Mouse (Mus musculus) olfactory bulb, adult 2 months (tissue): ENCODE measurements around the gene Ggcx. TPM values are rescaled to one million over a fixed set of nuclear protein-coding genes. Genes with fewer than 3 reads are reported as not detected.
A peak's percentile ranks its signal among the peaks of the same experiment; 100 is the strongest.

Experiments used
- H3K27ac ChIP-seq: fragments of 200-500 bp; 2 replicates; pipeline ENCODE4 v1.5.1; 2012; ENCODE audit warnings: low read depth, low read length; ENCODE audit not compliant: insufficient read depth
- H3K4me1 ChIP-seq: fragments of 200-500 bp; 2 replicates; pipeline ENCODE4 v1.6.1; 2012; ENCODE audit warnings: low read length; ENCODE audit not compliant: control insufficient read depth, insufficient read depth
- H3K4me3 ChIP-seq: fragments of 200-500 bp; 2 replicates; pipeline ENCODE4 v1.5.1; 2012; ENCODE audit warnings: mild to moderate bottlenecking, low read depth, low read length, moderate library complexity; ENCODE audit not compliant: insufficient read depth
- CTCF ChIP-seq: fragments of 200-500 bp; IDR thresholded peaks from 2 replicates; pipeline ENCODE4 v1.5.1; 2012; ENCODE audit warnings: low read depth, mild to moderate bottlenecking, low read length, moderate library complexity; ENCODE audit not compliant: insufficient read depth
- POLR2A ChIP-seq: fragments of 200-500 bp; IDR thresholded peaks from 2 replicates; pipeline ENCODE4 v1.6.1; 2012; ENCODE audit warnings: mild to moderate bottlenecking, low read depth, low read length, moderate library complexity; ENCODE audit not compliant: insufficient read depth
- WGBS: fragments of 180-500 bp; shearing (Covaris S2); methylation state at CpG from one replicate; pipeline ENCODE4 v1.1.7; 2018; 5-methylcytosine and 5-hydroxymethylcytosine counted together
- polyA plus RNA-seq: library from polyadenylated mRNA; stranded (reverse); fragments of >200 nt; gene quantifications from 2 replicates; pipeline ENCODE4 v1.2.4, GENCODE M21; 2012; ENCODE audit warnings: low replicate concordance; ENCODE audit not compliant: missing spikeins, insufficient read depth, insufficient read length

Gene Ggcx
- polyA plus RNA-seq, 1 experiment, result not detected

DNA sequence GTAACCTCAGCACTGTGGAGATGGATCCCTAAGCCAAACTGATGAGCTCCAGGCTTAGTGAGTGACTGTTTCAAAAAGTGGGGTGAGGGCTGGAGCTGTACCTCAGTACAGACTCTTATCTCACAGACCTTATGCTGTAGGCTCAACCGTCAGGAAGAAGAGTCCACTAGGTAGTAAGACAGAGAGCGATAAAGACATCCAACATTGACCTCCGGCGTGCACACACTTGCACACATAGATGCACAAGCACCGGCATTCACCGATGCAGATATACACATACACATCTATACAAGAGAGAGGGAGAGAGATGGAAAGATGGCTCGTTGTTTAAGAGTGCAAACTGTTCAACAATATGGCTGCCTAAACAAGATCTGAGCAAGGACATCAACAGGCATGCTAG is 30.2 kb upstream of the Ggcx start:
- Histone ChIP-seq H3K4me1 (peaks cover 4% of the 10 kb centered on the region; the same call in 1 of the 2 replicates), H3K27ac (no peak overlapping the region), H3K4me3 (no peak overlapping the region)
- 93% methylated on average over 7 of the region's 7 CpGs for WGBS
- TF ChIP-seq CTCF (no peak), POLR2A (no peak)

GRCm38 (mm10) chr6:72385258-72385657 is 28.9 kb upstream of the Ggcx start:
- 94% methylated on average over 4 of the region's 4 CpGs for WGBS
- TF ChIP-seq POLR2A (no peak), CTCF (no peak)
- Histone ChIP-seq H3K4me3 (no peak overlapping the region), H3K27ac (no peak overlapping the region), H3K4me1 (peaks cover 11% of the 10 kb centered on the region)

GRCm38 (mm10) chr6:72386561-72386960 is 27.5 kb upstream of the Ggcx start:
- TF ChIP-seq POLR2A (no peak), CTCF (no peak)
- peaks cover 15% of the 10 kb centered on the region for H3K4me1 ChIP-seq
- 92% methylated on average over 2 of the region's 2 CpGs for WGBS
- H3K27ac ChIP-seq, result no peak overlapping the region
- H3K4me3 ChIP-seq, result no peak overlapping the region

DNA sequence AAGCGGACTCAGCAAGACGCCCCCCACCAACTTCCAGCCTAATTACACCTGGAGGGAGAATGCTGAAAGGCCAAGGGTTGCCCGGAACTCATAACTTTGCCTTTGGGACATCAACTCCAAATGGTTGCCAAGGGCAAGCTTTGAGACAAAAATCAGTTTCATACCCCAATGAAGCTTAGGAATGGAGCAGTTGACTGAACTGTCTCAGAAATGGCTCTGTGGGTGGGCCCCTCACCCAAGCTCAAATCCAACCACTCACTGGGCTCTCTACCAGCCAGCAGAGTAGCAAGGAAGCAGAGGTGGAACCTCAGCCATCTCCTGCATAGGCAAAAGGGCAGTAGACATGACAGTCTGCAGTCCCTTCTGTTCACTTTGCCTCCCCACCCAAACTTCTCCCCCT is 26.3 kb upstream of the Ggcx start:
- Histone ChIP-seq H3K4me3 (no peak overlapping the region), H3K27ac (no peak overlapping the region), H3K4me1 (peaks cover 15% of the 10 kb centered on the region)
- TF ChIP-seq POLR2A (no peak), CTCF (no peak)
- WGBS, result 88% methylated on average over 3 of the region's 3 CpGs

DNA sequence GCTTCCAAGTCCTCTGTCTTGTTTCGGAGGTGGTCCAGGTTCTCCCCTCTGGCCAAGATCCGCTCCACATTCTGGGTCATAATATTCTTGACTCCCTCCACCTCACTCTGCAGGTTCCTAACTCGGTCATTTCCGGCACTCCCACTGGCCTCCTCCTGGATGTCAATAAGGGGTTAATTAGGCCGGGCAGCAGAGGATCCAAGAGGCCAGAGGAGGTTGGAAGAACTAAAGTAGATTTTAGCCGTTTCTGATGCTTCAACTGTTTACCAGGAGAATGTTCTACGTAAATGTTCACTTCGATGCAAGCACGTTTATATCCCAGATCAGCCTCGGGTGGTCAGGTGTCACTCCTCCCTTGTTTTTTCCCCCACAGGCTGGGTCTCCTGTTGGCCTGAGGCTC is 25.8 kb upstream of the Ggcx start:
- peaks cover 15% of the 10 kb centered on the region for H3K4me1 ChIP-seq
- H3K27ac ChIP-seq, result no peak overlapping the region
- WGBS, result 73% methylated on average over 10 of the region's 10 CpGs
- H3K4me3 ChIP-seq, result no peak overlapping the region
- TF ChIP-seq CTCF (no peak), POLR2A (no peak)

- Histone ChIP-seq H3K4me1 (peaks cover 15% of the 10 kb centered on the region), H3K4me3 (no peak overlapping the region), H3K27ac (no peak overlapping the region)
- 95% methylated on average over 6 of the region's 6 CpGs for whole genome bisulfite sequencing
- no peak for TF ChIP-seq CTCF
- no peak for TF ChIP-seq POLR2A
These were observed 25.2 kb upstream of the Ggcx start for GRCm38 (mm10) chr6:72388791-72389329.

GRCm38 (mm10) chr6:72389471-72389940 is 24.6 kb upstream of the Ggcx start:
- H3K4me1 ChIP-seq, result peaks cover 15% of the 10 kb centered on the region
- H3K4me3 ChIP-seq, result peak overlapping the region; percentile 43
- H3K27ac ChIP-seq, result 0 out of 2 replicates have a peak overlapping the region, but pooled peaks have one; percentile 23
- 45% methylated on average over 13 of the region's 13 CpGs for WGBS
- TF ChIP-seq POLR2A (no peak), CTCF (no peak)

- 4% methylated on average over 33 of the region's 33 CpGs for WGBS
- Histone ChIP-seq H3K4me3 (peak within 1 kb of the TSS; percentile 43), H3K4me1 (peaks cover 15% of the 10 kb centered on the region), H3K27ac (peak within 1 kb of the TSS; percentile 42; the same call in 1 of the 2 replicates)
- TF ChIP-seq CTCF, result no peak
- no peak for TF ChIP-seq POLR2A
These were observed 24.0 kb upstream of the Ggcx start, which contains the start of gene Vamp8 for GRCm38 (mm10) chr6:72389941-72390771. Vamp8 (minus strand) TSS chr6:72390703.

DNA sequence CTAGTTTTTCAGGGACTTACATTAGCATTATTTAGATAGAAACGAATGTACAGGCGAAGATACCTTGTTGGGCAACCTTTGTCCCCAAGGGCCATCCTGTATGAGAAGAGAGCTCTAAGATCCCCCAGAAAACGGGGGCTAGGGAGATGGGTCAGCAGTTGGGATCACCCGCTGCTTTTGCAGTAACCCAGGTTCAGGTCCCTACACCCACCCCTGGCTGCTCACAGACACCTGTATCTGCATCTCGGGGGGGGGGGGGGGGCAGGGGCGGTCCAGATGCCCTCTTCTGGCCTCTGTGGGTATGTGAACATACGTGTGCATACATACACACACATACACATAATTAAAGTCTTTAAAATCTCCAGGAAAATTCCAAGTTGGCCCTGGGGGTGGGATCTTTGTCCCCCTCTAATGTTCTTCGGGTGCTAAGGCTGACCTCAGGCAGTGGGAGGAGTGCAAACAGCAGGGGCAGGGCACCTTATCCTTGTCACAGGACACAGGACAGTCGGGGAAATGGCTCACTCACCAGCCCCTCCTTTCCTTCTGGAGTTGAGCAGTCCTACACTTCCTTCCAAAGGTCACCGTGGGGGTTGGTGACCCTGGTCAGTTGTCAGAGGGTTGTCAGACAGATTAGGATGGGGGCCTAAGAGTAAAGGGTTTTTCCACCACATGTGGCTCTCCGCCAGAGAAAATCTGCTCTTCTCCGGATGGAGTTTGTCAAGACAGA is 23.1 kb upstream of the Ggcx start:
- peaks cover 15% of the 10 kb centered on the region for H3K4me1 ChIP-seq
- no peak overlapping the region for H3K27ac ChIP-seq
- 29% methylated on average over 12 of the region's 12 CpGs for WGBS
- no peak overlapping the region for H3K4me3 ChIP-seq
- TF ChIP-seq CTCF, result no peak
- TF ChIP-seq POLR2A, result no peak
